26 mouse cellular contexts compared by ENCODE assay signal in the genomic region with DNA sequence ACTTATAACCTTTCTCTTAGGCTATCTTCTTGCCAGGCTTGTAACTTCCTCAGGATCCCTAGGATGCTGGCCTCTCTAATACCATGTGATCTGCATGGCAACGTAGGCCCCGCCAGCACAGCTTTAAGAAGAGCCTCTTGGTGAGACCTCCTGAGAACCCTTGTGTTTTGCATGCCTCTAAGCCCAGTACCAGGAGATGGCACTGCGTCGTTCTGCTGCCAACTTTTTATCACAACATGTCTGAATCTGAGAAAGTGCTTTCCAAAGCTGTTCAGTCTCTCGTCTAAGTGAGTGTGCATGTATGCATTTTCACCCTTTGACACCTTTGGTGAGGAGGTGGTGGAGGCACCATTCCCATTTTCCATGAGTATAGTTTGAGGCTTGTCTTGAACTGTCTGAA.
DNase-seq lines count a peak whose midpoint lies in the region; ATAC-seq and TF ChIP-seq lines count a peak whose summit lies in the region.
"Had no signal": no experiment of that assay in that cellular context is flagged by ENCODE, and none has a peak within 500 bp of the region (broad histone marks: within the 10 kb centered on the region; RNA-seq: fewer than 3 reads in every experiment).

No protein-coding gene starts in this region.

- no peaks in the 10 kb centered on the region for H3K36me3 ChIP-seq in forebrain, postnatal 0 days (ENCODE audit: insufficient read depth)
- H3K36me3 ChIP-seq in forebrain, embryonic 14.5 days (ENCODE audit: control insufficient read depth, insufficient read depth, low read length): no peaks in the 10 kb centered on the region
- H3K36me3 ChIP-seq in intestine, postnatal 0 days (ENCODE audit: control insufficient read depth, insufficient read depth): no peaks in the 10 kb centered on the region
- no peaks in the 10 kb centered on the region for H3K36me3 ChIP-seq in intestine, embryonic 16.5 days (ENCODE audit: control insufficient read depth, insufficient read depth, low read length)
- H3K36me3 ChIP-seq in midbrain, postnatal 0 days (ENCODE audit: insufficient read depth, low read length): no peaks in the 10 kb centered on the region
- H3K36me3 ChIP-seq in midbrain, embryonic 11.5 days (ENCODE audit: control insufficient read depth, insufficient read depth, low read length): no peaks in the 10 kb centered on the region
- H3K36me3 ChIP-seq in limb, embryonic 10.5 days: no peaks in the 10 kb centered on the region
- H3K36me3 ChIP-seq: embryonic facial prominence, embryonic 12.5 days; forebrain, embryonic 15.5 days; hindbrain, embryonic 15.5 days; limb, embryonic 15.5 days; midbrain, embryonic 15.5 days had no signal

- H3K9me3 ChIP-seq in forebrain, postnatal 0 days (ENCODE audit: low read length): no peaks in the 10 kb centered on the region
- no peaks in the 10 kb centered on the region for H3K9me3 ChIP-seq in forebrain, embryonic 14.5 days (replicated peaks; ENCODE audit: control insufficient read depth, low read length)
- no peaks in the 10 kb centered on the region for H3K9me3 ChIP-seq in intestine, postnatal 0 days (ENCODE audit: control insufficient read depth)
- no peaks in the 10 kb centered on the region for H3K9me3 ChIP-seq in intestine, embryonic 16.5 days (ENCODE audit: control insufficient read depth, low read length)
- no peaks in the 10 kb centered on the region for H3K9me3 ChIP-seq in midbrain, postnatal 0 days (ENCODE audit: low read length)
- H3K9me3 ChIP-seq in midbrain, embryonic 11.5 days (ENCODE audit: control insufficient read depth, low read length): no peaks in the 10 kb centered on the region
- H3K9me3 ChIP-seq in limb, embryonic 10.5 days (replicated peaks): no peaks in the 10 kb centered on the region
- H3K9me3 ChIP-seq: embryonic facial prominence, embryonic 12.5 days; forebrain, embryonic 15.5 days; hindbrain, embryonic 15.5 days; limb, embryonic 15.5 days; midbrain, embryonic 15.5 days had no signal

- peak; percentile 29; the same call in 1 of the 2 replicates for TF ChIP-seq CTCF in forebrain, postnatal 0 days (IDR thresholded peaks at IDR 0.05; ENCODE audit: low read depth)
- TF ChIP-seq CTCF in intestine, postnatal 0 days (IDR thresholded peaks at IDR 0.05; ENCODE audit: low read depth): 0 out of 2 replicates have a peak, but pooled peaks have one; percentile 5
- 0 out of 2 replicates have a peak, but pooled peaks have one; percentile 23 for TF ChIP-seq CTCF in midbrain, postnatal 0 days (IDR thresholded peaks at IDR 0.05)

- H3K4me3 ChIP-seq in forebrain, postnatal 0 days (ENCODE audit: low read depth, low read length): no peak overlapping the region
- no peak overlapping the region for H3K4me3 ChIP-seq in forebrain, embryonic 14.5 days (ENCODE audit: low read depth, low read length)
- H3K4me3 ChIP-seq in intestine, postnatal 0 days (ENCODE audit: low read depth, low read length): no peak overlapping the region
- H3K4me3 ChIP-seq in intestine, embryonic 16.5 days (ENCODE audit: low read length): no peak overlapping the region
- H3K4me3 ChIP-seq in midbrain, postnatal 0 days (ENCODE audit: low read depth, low read length): no peak overlapping the region
- H3K4me3 ChIP-seq in midbrain, embryonic 11.5 days (ENCODE audit: low read depth, low read length): no peak overlapping the region
- H3K4me3 ChIP-seq in limb, embryonic 10.5 days: no peak overlapping the region
- H3K4me3 ChIP-seq: embryonic facial prominence, embryonic 12.5 days; forebrain, embryonic 15.5 days; hindbrain, embryonic 15.5 days; limb, embryonic 15.5 days; midbrain, embryonic 15.5 days had no signal

- H3K27ac ChIP-seq in forebrain, postnatal 0 days (ENCODE audit: low read depth, low read length): no peak overlapping the region
- no peak overlapping the region for H3K27ac ChIP-seq in forebrain, embryonic 14.5 days (ENCODE audit: low read depth, low read length)
- no peak overlapping the region for H3K27ac ChIP-seq in intestine, postnatal 0 days (ENCODE audit: low read depth, low read length)
- no peak overlapping the region for H3K27ac ChIP-seq in intestine, embryonic 16.5 days (ENCODE audit: low read length)
- no peak overlapping the region for H3K27ac ChIP-seq in midbrain, postnatal 0 days (ENCODE audit: low read depth, low read length)
- H3K27ac ChIP-seq in midbrain, embryonic 11.5 days (ENCODE audit: low read depth, low read length): no peak overlapping the region
- no peak overlapping the region for H3K27ac ChIP-seq in limb, embryonic 10.5 days
- H3K27ac ChIP-seq: embryonic facial prominence, embryonic 12.5 days; forebrain, embryonic 15.5 days; hindbrain, embryonic 15.5 days; limb, embryonic 15.5 days; liver, embryonic 14.5 days; midbrain, embryonic 15.5 days had no signal

- H3K27me3 ChIP-seq in forebrain, postnatal 0 days (ENCODE audit: insufficient read depth, low read length): no peaks in the 10 kb centered on the region
- H3K27me3 ChIP-seq in forebrain, embryonic 14.5 days (replicated peaks; ENCODE audit: control insufficient read depth, insufficient read depth, low read length): no peaks in the 10 kb centered on the region
- H3K27me3 ChIP-seq in intestine, postnatal 0 days (replicated peaks; ENCODE audit: control insufficient read depth, insufficient read depth, low read length): no peaks in the 10 kb centered on the region
- H3K27me3 ChIP-seq in intestine, embryonic 16.5 days (replicated peaks; ENCODE audit: control insufficient read depth, insufficient read depth, low read length): no peaks in the 10 kb centered on the region
- H3K27me3 ChIP-seq in midbrain, postnatal 0 days (ENCODE audit: insufficient read depth, low read length): no peaks in the 10 kb centered on the region
- H3K27me3 ChIP-seq in midbrain, embryonic 11.5 days (ENCODE audit: control insufficient read depth, insufficient read depth, low read length): no peaks in the 10 kb centered on the region
- no peaks in the 10 kb centered on the region for H3K27me3 ChIP-seq in limb, embryonic 10.5 days (ENCODE audit: low read depth, poor library complexity, severe bottlenecking)
- H3K27me3 ChIP-seq: embryonic facial prominence, embryonic 12.5 days; forebrain, embryonic 15.5 days; hindbrain, embryonic 15.5 days; limb, embryonic 15.5 days; midbrain, embryonic 15.5 days had no signal

- 68% methylated on average over 5 of the region's 5 CpGs for WGBS in forebrain, postnatal 0 days
- WGBS in forebrain, embryonic 14.5 days: 78% methylated on average over 5 of the region's 5 CpGs
- WGBS in intestine, postnatal 0 days: 62% methylated on average over 5 of the region's 5 CpGs
- WGBS in intestine, embryonic 16.5 days: 75% methylated on average over 5 of the region's 5 CpGs
- 76% methylated on average over 5 of the region's 5 CpGs for WGBS in midbrain, postnatal 0 days
- 80% methylated on average over 5 of the region's 5 CpGs for WGBS in midbrain, embryonic 11.5 days
- WGBS in limb, embryonic 10.5 days: 74% methylated on average over 5 of the region's 5 CpGs

- no peak overlapping the region for H3K4me2 ChIP-seq in forebrain, postnatal 0 days (ENCODE audit: low read depth)
- no peak overlapping the region for H3K4me2 ChIP-seq in forebrain, embryonic 14.5 days (ENCODE audit: low read length)
- H3K4me2 ChIP-seq in intestine, postnatal 0 days (replicated peaks; ENCODE audit: low read depth): no peak overlapping the region
- H3K4me2 ChIP-seq in intestine, embryonic 16.5 days (ENCODE audit: low read depth, low read length): no peak overlapping the region
- no peak overlapping the region for H3K4me2 ChIP-seq in midbrain, postnatal 0 days (ENCODE audit: low read depth, low read length, poor library complexity, severe bottlenecking)
- H3K4me2 ChIP-seq in midbrain, embryonic 11.5 days: no peak overlapping the region
- H3K4me2 ChIP-seq: embryonic facial prominence, embryonic 12.5 days; forebrain, embryonic 15.5 days; heart, embryonic 11.5 days; hindbrain, embryonic 15.5 days; limb, embryonic 15.5 days; lung, embryonic 14.5 days; midbrain, embryonic 15.5 days had no signal

- no peak; the same call in 1 of the 2 replicates for ATAC-seq in forebrain, postnatal 0 days
- ATAC-seq in forebrain, embryonic 14.5 days: no peak
- no peak for ATAC-seq in intestine, postnatal 0 days
- no peak for ATAC-seq in intestine, embryonic 16.5 days
- ATAC-seq in midbrain, postnatal 0 days (ENCODE audit: low FRiP score): no peak
- ATAC-seq in midbrain, embryonic 11.5 days (ENCODE audit: low FRiP score): no peak
- ATAC-seq: forebrain, embryonic 15.5 days; midbrain, embryonic 15.5 days had no signal

- H3K4me1 ChIP-seq in forebrain, postnatal 0 days (ENCODE audit: insufficient read depth): no peaks in the 10 kb centered on the region
- H3K4me1 ChIP-seq in forebrain, embryonic 14.5 days (ENCODE audit: control insufficient read depth, insufficient read depth, low read length): no peaks in the 10 kb centered on the region
- H3K4me1 ChIP-seq in intestine, postnatal 0 days (replicated peaks; ENCODE audit: control insufficient read depth, insufficient read depth, low read length): no peaks in the 10 kb centered on the region
- H3K4me1 ChIP-seq in intestine, embryonic 16.5 days (ENCODE audit: control insufficient read depth, insufficient read depth, low read length): no peaks in the 10 kb centered on the region
- no peaks in the 10 kb centered on the region for H3K4me1 ChIP-seq in midbrain, postnatal 0 days (ENCODE audit: insufficient read depth, low read length)
- H3K4me1 ChIP-seq in midbrain, embryonic 11.5 days (ENCODE audit: control insufficient read depth, insufficient read depth, low read length): no peaks in the 10 kb centered on the region
- H3K4me1 ChIP-seq in limb, embryonic 10.5 days: no peaks in the 10 kb centered on the region
- H3K4me1 ChIP-seq: embryonic facial prominence, embryonic 12.5 days; forebrain, embryonic 15.5 days; hindbrain, embryonic 15.5 days; limb, embryonic 15.5 days; midbrain, embryonic 15.5 days had no signal

- no peak for DNase-seq in forebrain, postnatal 0 days
- DNase-seq in forebrain, embryonic 14.5 days (ENCODE audit: low spot score): no peak
- DNase-seq in midbrain, postnatal 0 days (ENCODE audit: low spot score): no peak
- no peak for DNase-seq in midbrain, embryonic 11.5 days (ENCODE audit: low spot score, missing footprints)
- no peak for DNase-seq in limb, embryonic 10.5 days (ENCODE audit: low spot score)
- DNase-seq: cerebellum, adult 8-10 months; cerebellum, postnatal 36 days; gastrocnemius, postnatal 10 days; kidney, adult 8-10 months; kidney, postnatal 25 days; layer of hippocampus, postnatal 36 days; left cerebral cortex, postnatal 4 days; lung, embryonic 14.5 days; lung, postnatal 14 days; right cerebral cortex, postnatal 4 days; thymus, adult 2 months; thymus, postnatal 4 days had no signal

- H3K9ac ChIP-seq in forebrain, postnatal 0 days: no peak overlapping the region
- no peak overlapping the region for H3K9ac ChIP-seq in forebrain, embryonic 14.5 days (ENCODE audit: low read length)
- no peak overlapping the region for H3K9ac ChIP-seq in intestine, postnatal 0 days (ENCODE audit: low read depth, low read length)
- no peak overlapping the region for H3K9ac ChIP-seq in intestine, embryonic 16.5 days (ENCODE audit: low read depth, low read length)
- H3K9ac ChIP-seq in midbrain, postnatal 0 days (replicated peaks; ENCODE audit: low read length, poor library complexity, severe bottlenecking): no peak overlapping the region
- no peak overlapping the region for H3K9ac ChIP-seq in midbrain, embryonic 11.5 days (ENCODE audit: low read length)
- H3K9ac ChIP-seq: embryonic facial prominence, embryonic 12.5 days; forebrain, embryonic 15.5 days; hindbrain, embryonic 15.5 days; limb, embryonic 15.5 days; liver, embryonic 14.5 days; lung, embryonic 14.5 days; midbrain, embryonic 15.5 days had no signal
